Mouse (Mus musculus): ENCODE measurements around the gene Adrb1.

DNA sequence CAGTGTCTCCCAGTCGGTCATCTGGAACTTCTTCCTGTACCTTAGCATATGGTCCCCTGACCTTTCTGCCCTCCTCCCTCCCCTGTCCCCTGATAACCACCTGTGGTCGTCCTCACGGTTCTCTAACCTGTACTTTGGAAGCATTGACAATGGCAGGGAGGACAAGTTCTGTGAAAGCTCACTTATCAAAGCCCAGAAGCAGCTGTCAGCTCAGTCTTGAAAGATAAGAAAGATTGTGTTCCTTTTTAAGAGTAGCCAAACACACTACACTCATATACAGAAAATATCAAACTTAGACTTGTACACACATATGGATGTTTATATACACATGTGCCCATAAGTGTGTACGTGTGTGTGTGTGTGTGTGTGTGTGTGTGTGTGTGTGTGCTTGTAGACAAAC lies 13.7 kb downstream of the Adrb1 start:
- TF ChIP-seq ZC3H11A (IDR thresholded peaks at IDR 0.05; ENCODE audit: borderline replicate concordance, low read depth, low read length) (no peak), MAFK (IDR thresholded peaks at IDR 0.05; ENCODE audit: insufficient read depth, low read depth, low read length) (no peak), ZNF384 (IDR thresholded peaks at IDR 0.05; ENCODE audit: low read depth, low read length) (no peak), CHD2 (IDR thresholded peaks at IDR 0.05; ENCODE audit: low read depth, low read length) (no peak), HCFC1 (IDR thresholded peaks at IDR 0.05; ENCODE audit: borderline replicate concordance, insufficient read depth, low read length) (no peak)

All from ES-E14 (cell line).